Mouse (Mus musculus) left cerebral cortex, adult 11 months (tissue): Measurements from ENCODE around the gene Acad10.
"Not testable (repeated sequence)": the region's sequence is repeated elsewhere in the genome, so short reads cannot be mapped to it uniquely, and the experiment has no call there.

Experiments
- DNase-seq: peaks from one replicate; pipeline ENCODE4 v3.0.0; 2022; ENCODE audit warnings: low spot score

Gene Acad10

DNA sequence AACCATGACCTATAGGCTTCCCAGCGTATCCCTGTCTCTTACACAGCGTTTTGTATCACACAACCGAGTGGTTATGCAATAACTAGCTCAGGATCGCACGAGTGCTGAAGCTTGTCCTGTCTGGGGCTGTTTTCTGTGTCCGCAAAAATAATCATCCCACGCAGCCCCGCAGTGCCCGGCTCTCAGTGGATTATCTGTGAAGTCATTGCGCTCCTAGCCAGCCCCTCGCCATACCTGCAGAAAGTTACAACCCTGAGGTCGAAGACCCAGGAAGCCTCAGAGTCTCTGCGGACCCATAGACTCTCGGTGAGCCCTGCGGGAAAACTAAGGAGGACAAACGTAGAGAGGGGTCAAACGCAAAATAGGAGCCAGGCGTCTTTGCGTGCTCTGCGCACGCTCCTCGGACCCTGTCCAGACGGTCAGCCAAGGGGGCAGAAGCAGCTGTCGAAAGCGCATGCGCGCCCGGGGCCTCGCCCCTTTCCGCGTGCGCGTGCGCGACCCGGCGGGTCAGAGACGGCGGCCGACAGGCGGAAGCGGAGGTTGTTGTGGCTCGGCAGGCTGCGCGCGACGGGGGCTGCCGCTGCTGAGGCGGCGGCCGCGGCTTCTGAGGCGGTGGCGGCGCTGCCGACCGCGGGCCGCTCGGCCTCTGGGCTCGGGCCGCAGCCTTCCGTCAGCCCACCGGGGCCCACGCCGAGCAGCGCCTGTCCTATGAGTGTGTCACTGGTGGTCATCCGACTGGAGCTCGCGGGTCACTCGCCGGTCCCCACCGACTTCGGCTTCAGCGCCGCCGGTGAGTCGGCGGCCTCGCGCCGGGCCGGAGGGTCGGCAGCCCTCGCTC lies at the start of gene Acad10, which contains the start of gene Brap:
Acad10 (minus strand) TSS at position 456 of the 838 bp plus-strand sequence.
Brap (plus strand) TSS at position 505 of the 838 bp plus-strand sequence.
- DNase-seq: peak; percentile 88

DNA sequence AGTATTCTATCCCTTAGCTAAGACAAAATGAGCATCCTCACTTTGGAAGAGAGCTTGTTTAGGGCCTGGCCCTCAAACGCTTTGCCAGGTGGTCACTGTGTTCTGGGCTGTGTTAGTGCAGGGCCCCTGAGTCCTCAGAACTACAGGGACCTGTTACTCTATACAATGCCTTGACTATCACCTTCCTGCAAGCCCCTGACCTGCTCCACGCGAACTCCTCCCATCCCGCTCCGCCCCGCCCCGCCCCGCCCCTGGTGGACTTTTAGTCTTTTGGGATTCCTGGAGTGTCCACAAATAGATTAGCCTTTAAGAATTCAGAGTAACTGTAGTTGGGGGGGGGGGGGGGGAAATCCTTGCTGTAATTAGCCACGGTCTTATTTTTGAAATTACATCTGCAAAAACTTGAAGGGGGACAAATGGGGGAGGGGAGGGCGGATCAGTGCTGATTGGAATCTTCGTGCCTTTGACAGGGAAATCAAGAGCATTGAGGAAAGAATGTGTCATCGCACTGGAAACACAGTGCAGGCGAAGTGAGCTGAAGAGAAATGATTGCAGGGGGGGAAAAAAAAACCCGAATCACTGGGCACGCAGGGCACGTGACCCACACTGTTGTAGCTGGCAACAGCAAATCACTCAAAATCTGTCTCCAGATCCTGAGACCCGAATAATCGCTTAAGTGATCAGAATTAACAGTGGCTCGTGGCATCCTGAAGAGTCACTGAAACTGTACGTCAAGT lies 44.4 kb upstream of the Acad10 start:
- DNase-seq: no peak

DNA sequence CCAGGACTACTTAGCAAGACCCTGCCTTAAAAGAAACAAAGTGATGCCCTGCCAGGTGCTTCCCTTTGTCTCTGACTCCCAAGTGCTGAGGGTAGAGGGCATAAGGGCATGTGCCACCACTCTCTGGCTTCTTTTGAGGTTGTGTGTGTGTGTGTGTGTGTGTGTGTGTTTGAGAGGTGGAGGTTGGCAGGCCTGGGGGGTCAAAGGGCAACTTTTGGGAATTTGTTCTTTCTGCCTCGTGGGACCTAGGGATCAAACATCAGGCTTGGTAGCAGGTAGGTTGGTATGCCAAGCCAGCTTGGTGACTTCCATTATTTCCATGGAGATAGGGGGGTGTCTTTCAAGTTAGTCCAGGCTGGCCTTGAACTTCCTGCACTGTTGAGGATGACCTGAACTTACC lies 43.0 kb upstream of the Acad10 start:
- no peak for DNase-seq

DNA sequence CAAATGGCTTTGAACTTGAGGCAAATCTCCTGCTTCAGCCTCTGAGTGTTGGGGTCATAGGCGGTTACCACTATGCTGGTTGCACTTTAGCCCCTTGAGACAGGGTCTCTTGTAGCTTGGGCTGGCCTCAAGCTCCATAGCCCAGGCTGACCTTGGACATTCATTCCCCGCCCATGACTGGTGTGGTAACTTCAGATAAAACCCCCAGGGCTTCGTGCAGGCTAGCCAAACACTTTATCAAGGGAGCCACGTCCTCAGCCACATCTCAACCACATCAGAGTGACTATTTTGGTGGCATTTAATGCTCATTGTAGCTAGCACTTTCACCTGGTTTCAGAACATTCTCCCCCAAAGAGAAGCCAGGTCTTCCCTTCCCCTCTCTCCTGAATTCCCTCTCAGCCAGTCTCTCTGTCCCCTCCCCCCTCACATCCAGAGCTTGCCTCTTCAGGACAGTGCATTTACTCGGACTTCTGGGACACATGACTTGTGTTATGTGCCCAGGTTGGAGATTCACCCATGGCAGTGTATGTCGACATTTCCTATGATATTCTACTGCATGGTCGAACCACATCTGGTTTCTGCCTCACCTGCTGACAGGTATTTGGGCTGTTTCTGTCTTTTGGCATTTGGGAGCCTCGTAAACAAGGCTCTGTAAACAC lies 40.9 kb upstream of the Acad10 start:
- no peak for DNase-seq

DNA sequence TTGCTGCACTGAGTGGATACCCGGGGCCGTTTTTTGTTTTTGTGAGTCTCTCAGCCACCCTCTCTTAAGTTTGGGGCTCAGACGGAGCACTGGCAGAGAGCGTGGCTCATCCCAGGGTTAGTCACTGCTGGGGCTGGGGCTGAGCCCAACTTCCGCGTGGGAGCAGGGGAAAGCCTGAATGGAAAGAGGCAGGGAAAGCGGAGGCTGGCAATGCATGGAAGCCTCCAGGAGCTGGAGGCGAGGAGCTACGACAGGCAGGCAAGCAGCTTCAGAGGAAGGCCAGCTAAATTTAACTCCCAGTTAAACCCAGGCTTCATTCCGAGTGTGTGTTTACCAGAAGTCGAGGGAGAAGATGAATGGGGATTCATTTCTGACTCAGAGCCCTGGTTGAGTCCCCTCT lies 40.2 kb upstream of the Acad10 start:
- peak; percentile 54 for DNase-seq

DNA sequence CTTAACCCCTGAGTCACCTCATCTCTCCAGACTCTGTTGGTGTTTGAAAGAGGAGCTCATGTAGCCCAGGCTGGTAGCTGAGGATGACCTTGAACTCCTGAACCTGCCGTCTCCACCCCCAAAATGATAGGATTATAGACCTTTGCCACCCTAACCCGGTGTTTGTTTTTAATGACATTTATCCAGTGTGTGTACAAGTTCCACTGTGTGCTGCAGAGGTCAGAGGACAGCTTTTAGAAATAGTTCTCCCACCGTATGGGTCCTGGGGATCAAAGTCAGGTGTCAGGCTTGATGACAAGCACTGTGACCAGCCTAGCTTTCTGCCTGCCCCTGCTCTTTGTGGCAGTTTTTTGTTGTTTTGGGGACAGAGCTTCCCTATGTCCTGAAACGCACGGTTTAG lies 39.6 kb upstream of the Acad10 start:
- DNase-seq: no peak

DNA sequence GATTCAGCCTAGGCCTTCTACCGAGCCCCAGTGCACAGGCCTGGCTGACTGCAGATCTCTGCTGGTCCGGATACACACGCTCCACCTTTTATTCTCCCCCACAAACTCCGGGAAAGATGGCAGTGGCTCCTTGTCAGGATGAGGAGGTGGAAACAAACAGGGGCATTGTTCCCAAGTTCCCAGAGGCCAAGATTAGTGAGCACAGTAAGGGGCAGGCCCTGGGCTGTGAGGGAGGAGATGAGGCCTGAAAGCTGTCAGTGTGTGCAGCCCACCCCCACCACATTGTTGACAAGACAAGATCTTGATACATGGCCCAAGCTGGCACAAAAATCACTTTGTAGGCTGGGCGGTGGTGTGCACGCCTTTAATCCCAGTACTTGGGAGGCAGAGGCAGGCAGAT lies 36.4 kb upstream of the Acad10 start:
- no peak for DNase-seq

DNA sequence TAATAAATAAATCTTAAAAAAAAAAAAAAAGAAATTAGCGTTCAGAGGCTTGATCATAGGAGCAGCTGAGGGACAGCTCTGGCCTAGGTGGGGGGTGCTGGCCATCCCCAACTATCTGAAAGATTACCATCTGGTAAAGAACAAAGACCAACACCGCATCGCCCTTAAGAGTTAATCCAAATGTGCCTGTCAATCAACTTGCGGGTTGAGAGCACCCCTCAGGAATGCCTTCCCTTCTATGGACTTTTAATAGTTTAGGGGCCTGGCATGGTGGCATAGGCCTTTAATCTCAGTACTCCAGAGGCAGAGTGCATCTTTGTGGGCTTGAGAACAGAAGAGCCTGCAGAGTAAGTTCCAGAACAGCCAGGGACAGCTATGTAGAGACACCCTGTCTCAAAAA lies 32.6 kb upstream of the Acad10 start:
- DNase-seq: no peak

DNA sequence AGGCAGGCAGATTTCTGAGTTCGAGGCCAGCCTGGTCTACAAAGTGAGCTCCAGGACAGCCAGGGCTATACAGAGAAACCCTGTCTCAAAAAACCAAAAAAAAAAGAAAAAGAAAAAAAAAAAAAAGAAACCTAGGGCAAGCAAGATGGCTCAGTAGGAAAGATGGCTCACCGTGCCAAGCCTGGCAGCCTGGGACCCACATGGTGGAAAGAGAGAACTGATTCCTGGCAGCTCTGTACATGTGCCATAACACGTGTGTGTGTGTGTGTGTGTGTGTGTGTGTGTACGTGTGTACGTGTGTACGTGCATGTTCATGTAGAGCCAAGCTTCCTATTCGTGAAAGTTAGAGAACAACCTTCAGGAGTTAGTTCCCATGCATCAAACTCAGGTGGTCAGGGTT lies 31.1 kb upstream of the Acad10 start:
- DNase-seq: not testable (repeated sequence)

DNA sequence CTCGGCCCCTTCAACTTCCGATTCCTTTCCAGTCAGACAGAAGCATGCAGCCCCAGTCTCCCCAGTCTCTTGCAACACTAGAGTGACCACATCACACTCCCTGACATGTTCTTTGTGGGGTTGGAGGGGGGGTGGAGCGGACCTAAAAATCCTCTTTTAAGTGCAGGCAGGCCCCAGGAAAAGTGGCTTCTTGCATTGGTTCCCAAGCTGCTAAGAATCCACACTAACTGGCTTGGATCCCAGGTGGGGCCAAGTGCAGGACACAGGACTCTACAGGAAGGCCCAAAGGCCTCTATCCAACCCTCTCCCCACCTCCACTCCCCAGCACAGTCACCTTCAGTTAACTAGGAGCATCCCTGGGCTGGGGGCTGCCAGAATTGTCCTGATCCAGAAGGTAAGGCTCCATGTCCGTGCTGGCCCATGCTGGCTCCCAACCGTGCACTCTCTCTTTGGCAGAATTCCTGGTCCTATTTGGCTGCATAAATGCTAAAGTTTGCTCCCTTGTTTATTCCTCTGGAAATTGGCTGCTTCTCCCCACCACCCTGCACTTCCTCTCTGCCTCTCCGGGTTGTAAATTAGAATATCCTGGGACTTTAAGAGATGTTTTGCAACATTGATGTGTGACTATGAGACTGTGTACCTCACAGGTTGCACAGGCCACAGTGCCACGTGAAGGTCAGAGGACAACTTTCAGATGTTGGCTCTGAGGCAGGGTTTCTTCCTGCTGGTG lies 30.3 kb upstream of the Acad10 start:
- DNase-seq: no peak

DNA sequence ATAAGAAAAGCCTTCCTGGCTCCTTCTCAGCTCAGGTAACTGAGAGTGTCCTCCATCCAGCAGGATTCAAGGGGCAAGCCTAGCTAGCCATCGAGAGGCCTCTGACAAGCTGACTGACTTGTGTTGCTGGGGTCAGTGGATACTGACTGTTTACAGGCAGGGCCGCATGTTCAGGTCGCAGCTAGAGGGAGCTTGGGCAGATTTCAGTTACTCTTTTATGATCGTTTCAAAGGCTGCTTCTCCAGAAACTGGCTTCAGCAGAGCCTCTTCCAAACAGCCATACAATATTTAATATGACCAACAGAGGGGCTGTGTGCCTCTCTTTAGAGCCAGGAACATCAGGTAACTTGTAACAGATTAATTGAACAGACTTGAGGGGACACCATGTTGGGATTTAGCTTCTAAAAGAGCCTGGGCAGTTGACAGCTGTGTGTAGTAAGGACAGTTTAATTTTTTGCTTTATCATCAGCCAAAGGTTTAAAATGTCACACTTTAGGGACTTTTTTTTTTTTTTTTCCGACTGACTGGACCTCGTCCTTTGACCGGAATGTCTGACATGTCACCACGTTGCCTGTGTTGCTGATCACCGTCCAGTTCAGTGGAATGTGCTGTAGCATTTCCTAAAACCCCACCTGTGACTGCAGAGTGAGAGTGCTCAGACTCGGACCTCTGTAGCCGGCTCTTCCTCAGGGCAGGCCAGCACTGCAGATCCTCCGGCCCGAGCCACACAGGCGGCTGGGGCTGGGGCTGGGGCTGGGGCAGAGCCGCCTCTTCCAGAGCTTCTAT lies 26.0 kb upstream of the Acad10 start:
- no peak for DNase-seq

DNA sequence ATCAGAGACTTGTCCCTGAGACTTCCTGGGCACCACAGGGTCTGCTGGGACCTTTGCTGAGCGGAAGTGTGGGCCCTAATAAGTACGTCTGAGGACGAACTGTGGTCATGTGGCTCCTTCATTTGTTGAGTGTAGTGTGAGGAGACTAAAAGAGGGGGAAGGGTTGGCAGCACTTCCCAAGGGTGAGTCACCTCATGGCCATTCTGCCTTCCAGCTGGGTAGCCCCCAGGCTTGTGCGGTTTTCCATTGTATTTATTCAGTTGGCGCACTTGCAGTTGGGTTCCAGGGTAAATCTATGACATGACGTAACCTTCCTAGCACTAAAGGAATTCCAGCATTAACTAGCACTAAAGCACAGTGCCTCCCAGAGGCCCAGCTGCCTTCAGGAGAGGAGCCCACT lies 25.2 kb upstream of the Acad10 start:
- DNase-seq: no peak

DNA sequence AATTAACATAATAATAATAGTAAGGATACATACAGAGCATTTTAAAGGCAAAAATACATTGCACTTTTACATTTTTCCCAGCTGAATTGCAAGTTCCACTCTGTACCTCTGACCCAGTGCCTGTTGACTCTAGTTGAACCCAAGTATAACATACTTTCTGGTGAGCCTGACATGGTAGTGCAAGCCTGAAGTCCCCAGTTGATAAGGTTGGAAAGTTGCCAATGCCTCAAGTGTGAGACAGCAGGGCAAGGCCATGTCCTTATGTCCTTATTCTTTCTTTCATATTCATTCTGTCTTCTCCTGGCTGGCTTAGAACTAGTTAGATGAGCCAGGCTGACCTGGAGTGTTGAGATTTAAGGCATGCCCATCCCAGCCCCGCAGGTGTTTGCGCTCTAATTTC lies 21.9 kb upstream of the Acad10 start:
- DNase-seq: no peak

DNA sequence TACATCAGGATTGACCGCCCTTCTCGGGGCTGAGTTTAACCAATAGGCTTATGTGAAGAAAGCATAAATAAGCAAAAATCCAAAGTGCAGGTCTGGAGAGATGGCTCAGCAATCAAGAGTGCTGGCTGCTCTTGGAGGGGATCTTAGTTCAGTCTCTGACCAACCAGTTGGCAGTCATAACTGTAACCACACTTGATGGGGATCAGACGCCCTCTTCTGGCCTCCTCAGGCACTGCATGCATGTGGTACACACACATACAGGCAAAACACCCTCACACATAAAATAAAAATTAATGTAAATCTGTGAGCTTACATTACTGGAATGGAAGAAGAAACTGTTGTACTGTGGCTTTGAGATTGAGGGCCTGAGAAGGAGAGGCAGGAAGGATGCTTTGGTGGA lies 10.1 kb upstream of the Acad10 start:
- DNase-seq: no peak

DNA sequence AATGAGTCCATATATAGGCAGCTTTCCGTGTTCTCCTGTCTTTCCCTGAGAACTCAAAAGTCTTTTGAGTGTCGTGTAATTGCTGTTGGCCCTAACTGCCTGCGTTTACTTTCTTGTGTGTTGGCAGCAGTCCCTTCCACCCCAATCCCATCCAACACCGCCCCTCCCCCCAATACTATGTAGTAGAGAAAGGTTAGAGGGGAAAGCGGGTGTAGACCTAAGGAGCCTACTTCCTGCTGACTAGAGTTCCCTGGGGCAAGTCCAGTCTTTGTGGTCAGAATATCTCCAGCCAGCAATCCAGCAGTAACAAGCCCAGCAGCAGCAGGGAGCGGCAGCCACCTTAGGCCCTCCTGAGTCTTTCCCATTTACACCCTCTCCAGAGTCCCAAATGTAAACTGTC lies 8.1 kb upstream of the Acad10 start:
- no peak for DNase-seq

DNA sequence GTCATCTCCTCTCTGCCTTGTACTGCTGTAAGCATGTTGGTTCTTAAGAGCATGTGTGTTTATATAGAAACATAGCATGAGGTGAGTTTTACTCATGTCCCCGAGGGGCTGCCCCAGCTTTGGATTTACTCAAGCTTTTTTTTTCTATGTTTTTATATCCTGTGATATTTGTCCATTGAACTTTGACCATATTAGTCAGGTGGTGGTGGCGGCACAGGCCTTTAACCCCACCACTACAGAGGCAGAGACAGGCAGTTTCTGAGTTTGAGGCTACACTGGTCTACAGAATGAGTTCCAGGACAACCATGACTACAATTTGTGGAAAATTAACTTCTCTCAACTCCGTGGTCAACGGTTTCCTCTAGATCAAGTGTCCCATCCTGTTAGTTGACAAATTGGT lies 6.8 kb upstream of the Acad10 start:
- DNase-seq: no peak

DNA sequence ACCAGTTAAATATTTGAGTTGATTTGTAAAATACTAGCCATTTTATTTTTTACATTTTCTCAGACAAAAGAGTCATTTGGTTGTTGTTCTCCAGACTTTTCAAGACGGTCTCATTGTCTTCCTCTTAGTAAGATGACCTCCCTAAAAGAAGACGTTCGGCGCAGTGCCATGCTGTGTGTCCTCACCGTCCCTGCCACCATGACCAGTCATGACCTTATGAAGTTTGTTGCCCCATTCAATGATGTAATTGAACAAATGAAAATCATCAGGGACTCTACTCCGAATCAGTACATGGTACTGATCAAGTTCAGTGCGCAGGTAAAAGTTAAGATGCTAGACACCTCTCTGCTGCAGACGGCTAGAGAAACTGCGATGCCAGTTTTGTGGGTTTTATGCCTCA lies 4.7 kb upstream of the Acad10 start:
- no peak for DNase-seq

DNA sequence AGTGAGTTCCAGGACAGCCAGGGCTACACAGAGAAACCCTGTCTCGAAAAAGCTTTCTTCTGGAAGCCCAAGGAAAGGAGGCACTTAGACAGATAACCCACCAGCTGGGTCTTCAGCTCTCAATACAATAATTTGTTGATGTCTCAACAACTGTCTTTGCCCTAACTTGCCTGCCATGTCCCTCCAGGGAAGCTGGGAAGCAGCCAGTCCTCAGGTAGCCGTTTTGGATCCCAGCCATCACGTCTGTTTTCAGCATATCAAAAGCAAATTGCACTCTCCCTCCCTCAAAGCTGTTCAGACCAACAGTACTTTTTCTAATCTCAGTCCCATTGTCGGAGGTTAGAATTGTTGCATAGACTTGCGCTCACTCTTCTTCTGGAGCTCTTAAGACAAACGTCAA lies 3.8 kb upstream of the Acad10 start:
- DNase-seq: no peak

DNA sequence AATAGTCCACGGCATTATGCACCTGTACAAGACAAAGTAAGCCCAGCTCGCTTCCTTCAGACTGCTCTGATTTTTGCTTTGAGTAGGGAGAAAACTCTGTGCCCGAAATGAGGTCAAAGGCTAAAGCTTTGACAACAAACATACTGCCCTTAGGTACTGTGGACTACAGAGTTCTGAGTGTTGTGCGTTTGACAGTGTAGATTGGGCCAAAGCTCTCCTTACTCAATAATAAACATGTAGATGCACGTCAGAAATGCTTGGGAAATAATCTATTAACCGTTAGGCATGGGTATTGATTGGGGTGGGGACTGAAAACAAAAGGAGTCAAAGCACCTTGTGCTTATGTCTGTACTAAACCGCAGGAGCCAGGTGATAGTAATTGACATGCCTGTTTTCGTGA lies 3.1 kb upstream of the Acad10 start:
- no peak for DNase-seq

DNA sequence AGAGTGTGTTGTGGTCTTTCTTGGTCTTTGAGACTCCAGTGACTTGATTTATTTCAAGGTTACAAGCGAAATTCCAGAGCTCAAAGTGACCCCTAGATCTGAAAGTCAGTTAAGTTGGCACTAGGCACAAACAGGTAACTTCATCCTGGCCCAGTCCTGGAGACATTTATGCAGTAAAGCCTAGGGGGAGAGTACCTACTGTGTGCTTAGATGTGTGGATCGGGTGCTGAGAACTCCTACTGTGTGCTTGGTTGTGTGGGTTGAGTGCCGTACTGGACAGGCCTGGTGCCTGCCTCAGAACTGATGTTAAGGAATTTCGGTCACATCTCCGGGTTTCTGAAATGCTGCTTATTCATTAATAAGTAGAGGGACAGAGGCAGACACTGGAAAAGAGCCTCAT lies 1.2 kb upstream of the Acad10 start:
- no peak for DNase-seq

DNA sequence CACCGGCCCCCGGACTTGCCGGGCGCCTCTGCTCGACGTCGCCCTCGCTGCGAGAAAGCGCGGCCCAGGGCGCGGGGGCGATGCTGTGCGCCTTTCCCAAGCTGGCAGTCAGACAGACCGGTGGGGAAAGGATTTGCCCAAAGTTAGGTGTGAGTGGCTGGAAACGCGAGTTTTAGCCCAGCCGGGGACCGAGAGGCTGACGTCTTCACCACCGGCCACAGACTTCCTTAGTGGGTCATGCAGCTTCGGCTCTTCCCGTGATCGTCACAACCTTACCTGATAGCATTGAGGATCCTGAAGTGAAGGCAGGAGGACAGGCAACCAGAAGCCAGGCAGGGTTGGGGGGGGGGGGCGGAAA lies 562 bp upstream of the Acad10 start:
- DNase-seq: no peak

DNA sequence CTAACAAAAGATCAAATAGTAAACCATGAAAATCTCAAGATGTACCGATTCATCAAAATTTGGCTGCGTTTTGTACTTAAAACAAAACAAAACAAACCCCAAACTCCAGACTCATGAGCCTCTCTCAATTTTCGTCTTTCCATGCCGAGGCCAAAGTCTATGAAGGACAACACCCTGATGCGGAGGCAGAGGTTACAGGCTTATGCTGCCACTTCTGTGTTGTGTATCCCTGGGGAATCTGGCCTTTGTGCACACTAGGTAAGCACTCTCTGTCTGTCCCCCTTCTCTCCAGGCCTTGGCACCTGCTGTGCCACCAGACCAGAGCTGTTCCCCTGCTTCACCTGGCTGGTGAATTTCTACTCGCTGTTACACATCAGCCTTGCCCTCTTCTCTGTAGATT lies 2.7 kb downstream of the Acad10 start:
- not testable (repeated sequence) for DNase-seq
